Mouse (Mus musculus) embryonic facial prominence, embryonic 14.5 days (tissue): ENCODE measurements at regions not wholly inside any gene's neighbourhood (a gene's known extent, or its start where the extent isn't known, plus 50 kb on each side); places are given as distances from the start of the nearest gene placed in this dataset.

Experiments used
- ATAC-seq: fragments of 200-750 bp; cut with Nextera tagmentation; 2 replicates; pipeline ENCODE4 v1.8.0; 2017; ENCODE audit warnings: low read depth, moderate number of reproducible peaks, moderate TSS enrichment
- DNase-seq: peaks from one replicate; pipeline ENCODE4 v3.0.0-alpha.2; 2015; ENCODE audit warnings: low spot score
- H3K27ac ChIP-seq: fragments of 300-500 bp; sonication (generic); replicated peaks from 2 replicates; pipeline ENCODE4 v1.5.1; 2014; ENCODE audit warnings: low read depth, mild to moderate bottlenecking, low read length, moderate library complexity
- H3K27me3 ChIP-seq: fragments of 300-500 bp; sonication (generic); replicated peaks from 2 replicates; pipeline ENCODE4 v1.6.1; 2014; ENCODE audit warnings: low read length; ENCODE audit not compliant: control insufficient read depth, insufficient read depth
- H3K36me3 ChIP-seq: fragments of 300-500 bp; sonication (generic); 2 replicates; pipeline ENCODE4 v1.6.1; 2014; ENCODE audit warnings: low read length, mixed read lengths; ENCODE audit not compliant: control insufficient read depth, insufficient read depth
- H3K4me1 ChIP-seq: fragments of 300-500 bp; sonication (generic); 2 replicates; pipeline ENCODE4 v1.6.1; 2014; ENCODE audit warnings: antibody characterized with exemption, low read length; ENCODE audit not compliant: control insufficient read depth, insufficient read depth
- H3K4me2 ChIP-seq: fragments of 300-500 bp; sonication (generic); 2 replicates; pipeline ENCODE4 v1.6.1; 2014; ENCODE audit warnings: low read depth, mild to moderate bottlenecking, low read length, moderate library complexity, mixed read lengths
- H3K4me3 ChIP-seq: fragments of 300-500 bp; sonication (generic); 2 replicates; pipeline ENCODE4 v1.5.1; 2014; ENCODE audit warnings: low read depth, mild to moderate bottlenecking, low read length
- H3K9ac ChIP-seq: fragments of 300-500 bp; sonication (generic); 2 replicates; pipeline ENCODE4 v1.6.1; 2014; ENCODE audit warnings: low read depth, mild to moderate bottlenecking, low read length, moderate library complexity, mixed read lengths
- H3K9me3 ChIP-seq: fragments of 300-500 bp; sonication (generic); 2 replicates; pipeline ENCODE4 v1.6.1; 2016; ENCODE audit warnings: low read length; ENCODE audit not compliant: control insufficient read depth
- WGBS: fragments of 180-500 bp; shearing (Covaris S2); extraction: QIAGEN DNeasy Blood & Tissue Kit; methylation state at CpG from one replicate; pipeline ENCODE4 v1.1.7; 2014; 5-methylcytosine and 5-hydroxymethylcytosine counted together

- 64% methylated on average over 3 of the region's 3 CpGs for WGBS
- DNase-seq (no peak), ATAC-seq (no peak)
- no peaks in the 10 kb centered on the region for H3K27me3 ChIP-seq
- H3K27ac ChIP-seq: no peak overlapping the region
- H3K4me1 ChIP-seq: no peaks in the 10 kb centered on the region
- no peak overlapping the region for H3K4me3 ChIP-seq
- H3K4me2 ChIP-seq: no peak overlapping the region
- no peaks in the 10 kb centered on the region for H3K9me3 ChIP-seq
- no peak overlapping the region for H3K9ac ChIP-seq
- no peaks in the 10 kb centered on the region for H3K36me3 ChIP-seq
Observed at GRCm38 (mm10) chr8:31755737-31756136, 1672.8 kb upstream of the 5930422O12Rik start.

DNA sequence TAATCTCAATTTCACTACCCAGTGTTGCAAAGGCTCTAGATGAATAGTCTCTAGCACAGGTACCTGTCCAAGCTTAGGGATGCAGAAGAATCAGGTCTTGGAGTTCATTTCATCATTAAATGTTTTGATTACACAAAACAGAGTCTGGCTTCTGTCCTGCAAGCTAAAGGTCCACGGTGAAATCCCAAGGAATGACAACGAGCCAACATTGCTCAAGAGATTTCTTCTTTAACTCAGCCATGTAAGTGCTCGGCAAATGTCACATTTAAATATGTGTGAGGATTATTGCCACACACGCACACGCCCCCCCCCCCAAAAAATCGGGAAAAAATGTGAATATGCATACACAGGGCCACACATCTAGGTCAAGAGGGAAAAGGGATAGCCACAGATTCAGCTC is 1666.4 kb upstream of the 5930422O12Rik start:
- H3K9ac ChIP-seq: no peak overlapping the region
- H3K4me3 ChIP-seq: no peak overlapping the region
- H3K27ac ChIP-seq: no peak overlapping the region
- no peaks in the 10 kb centered on the region for H3K9me3 ChIP-seq
- no peaks in the 10 kb centered on the region for H3K4me1 ChIP-seq
- DNase-seq (no peak), ATAC-seq (no peak)
- no peaks in the 10 kb centered on the region for H3K27me3 ChIP-seq
- H3K36me3 ChIP-seq: no peaks in the 10 kb centered on the region
- no peak overlapping the region for H3K4me2 ChIP-seq
- 75% methylated on average over 6 of the region's 6 CpGs for WGBS
